Mouse (Mus musculus) limb, embryonic 13.5 days (tissue): ENCODE measurements around the gene Pum1. TPM values are rescaled to one million over a fixed set of nuclear protein-coding genes. Genes with fewer than 3 reads are reported as not detected.

Experiments used
- ATAC-seq: fragments of 200-750 bp; cut with Nextera tagmentation; 2 replicates; pipeline ENCODE4 v1.8.0; 2017; ENCODE audit warnings: low read depth, moderate number of reproducible peaks, moderate TSS enrichment; ENCODE audit not compliant: low FRiP score
- H3K27ac ChIP-seq: fragments of 300-500 bp; sonication (generic); 2 replicates; pipeline ENCODE4 v1.5.1; 2015; ENCODE audit warnings: inconsistent platforms, mild to moderate bottlenecking, moderate library complexity
- H3K27me3 ChIP-seq: fragments of 300-500 bp; sonication (generic); 2 replicates; pipeline ENCODE4 v1.6.1; 2015; ENCODE audit warnings: mild to moderate bottlenecking, inconsistent platforms
- H3K36me3 ChIP-seq: fragments of 300-500 bp; sonication (generic); 2 replicates; pipeline ENCODE4 v1.6.1; 2015; ENCODE audit warnings: inconsistent platforms, mild to moderate bottlenecking, moderate library complexity
- H3K4me1 ChIP-seq: fragments of 300-500 bp; sonication (generic); 2 replicates; pipeline ENCODE4 v1.6.1; 2015; ENCODE audit warnings: inconsistent platforms
- H3K4me2 ChIP-seq: fragments of 300-500 bp; sonication (generic); replicated peaks from 2 replicates; pipeline ENCODE4 v1.6.1; 2015; ENCODE audit warnings: inconsistent platforms, mild to moderate bottlenecking, moderate library complexity
- H3K4me3 ChIP-seq: fragments of 300-500 bp; sonication (generic); 2 replicates; pipeline ENCODE4 v1.5.1; 2015; ENCODE audit warnings: moderate library complexity, mild to moderate bottlenecking, inconsistent platforms
- H3K9ac ChIP-seq: fragments of 300-500 bp; sonication (generic); 2 replicates; pipeline ENCODE4 v1.6.1; 2015; ENCODE audit warnings: mild to moderate bottlenecking, inconsistent platforms
- H3K9me3 ChIP-seq: fragments of 300-500 bp; sonication (generic); 2 replicates; pipeline ENCODE4 v1.6.1; 2016; ENCODE audit warnings: inconsistent platforms
- WGBS: fragments of 180-500 bp; shearing (Covaris S2); methylation state at CpG from one replicate; pipeline ENCODE4 v1.1.7; 2015; 5-methylcytosine and 5-hydroxymethylcytosine counted together
- polyA plus RNA-seq: library from polyadenylated mRNA; unstranded; fragments of >200 nt; fragmentation: Nextera tagmentation; extraction: Ambion mirVana; gene quantifications from 2 replicates; pipeline ENCODE4 v1.2.1, GENCODE M21; 2015

The Pum1 gene
- polyA plus RNA-seq, 1 experiment from 2014 or later, result 116 TPM

DNA sequence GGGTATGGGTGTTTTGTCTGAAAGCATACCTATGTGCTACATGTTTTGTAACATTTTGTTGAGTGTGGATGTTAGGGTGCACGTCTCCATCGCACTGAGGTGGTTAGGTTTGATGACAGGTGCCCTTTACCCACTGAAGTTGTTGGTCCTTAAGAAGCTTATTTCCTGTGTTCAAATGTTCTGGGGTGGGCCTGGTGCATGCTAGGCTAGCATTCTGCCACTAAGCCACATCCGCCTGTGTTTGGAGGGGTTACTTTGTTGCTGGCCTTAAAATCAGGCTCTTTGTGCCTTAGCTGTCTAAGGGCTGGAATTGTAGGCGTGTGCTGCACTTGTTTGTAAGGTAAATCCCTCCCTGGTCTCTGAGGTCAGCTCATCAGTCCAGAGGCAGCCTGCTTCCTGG lies 111.7 kb downstream of the Pum1 start:
- H3K4me2 ChIP-seq, result no peak overlapping the region
- ATAC-seq, result no peak
- H3K4me1 ChIP-seq, result 0 out of 2 replicates have a peak, but pooled peaks cover 2% of the 10 kb centered on the region
- no peaks in the 10 kb centered on the region for H3K9me3 ChIP-seq
- H3K4me3 ChIP-seq, result no peak overlapping the region
- H3K36me3 ChIP-seq, result peaks cover 96% of the 10 kb centered on the region
- H3K27me3 ChIP-seq, result no peaks in the 10 kb centered on the region
- no peak overlapping the region for H3K27ac ChIP-seq
- H3K9ac ChIP-seq, result no peak overlapping the region
- 92% methylated on average over 4 of the region's 4 CpGs for WGBS

GRCm38 (mm10) chr4:130777647-130778046 lies 114.5 kb downstream of the Pum1 start:
- Histone ChIP-seq H3K4me2 (no peak overlapping the region), H3K27ac (no peak overlapping the region)
- 65% methylated on average over 10 of the region's 10 CpGs for WGBS

GRCm38 (mm10) chr4:130779037-130779436 lies 115.9 kb downstream of the Pum1 start:
- H3K27me3 ChIP-seq, result no peaks in the 10 kb centered on the region
- H3K4me1 ChIP-seq, result 0 out of 2 replicates have a peak, but pooled peaks cover 2% of the 10 kb centered on the region
- no peak overlapping the region for H3K9ac ChIP-seq
- WGBS, result 80% methylated on average over 3 of the region's 3 CpGs
- H3K4me3 ChIP-seq, result no peak overlapping the region
- no peaks in the 10 kb centered on the region for H3K9me3 ChIP-seq
- ATAC-seq, result no peak
- no peak overlapping the region for H3K4me2 ChIP-seq
- peaks cover 82% of the 10 kb centered on the region for H3K36me3 ChIP-seq
- no peak overlapping the region for H3K27ac ChIP-seq

More at GRCm38 (mm10) chr4:130777647-130778046, 114.5 kb downstream of the Pum1 start:
- H3K9ac ChIP-seq, result no peak overlapping the region
- H3K36me3 ChIP-seq, result peaks cover 95% of the 10 kb centered on the region
- H3K4me3 ChIP-seq, result no peak overlapping the region
- H3K9me3 ChIP-seq, result no peaks in the 10 kb centered on the region
- no peak for ATAC-seq
- no peaks in the 10 kb centered on the region for H3K27me3 ChIP-seq
- H3K4me1 ChIP-seq, result 0 out of 2 replicates have a peak, but pooled peaks cover 2% of the 10 kb centered on the region

- 92% methylated on average over 2 of the region's 2 CpGs for WGBS
- no peak for ATAC-seq
- H3K4me1 ChIP-seq, result peaks cover 6% of the 10 kb centered on the region; the same call in 1 of the 2 replicates
- no peaks in the 10 kb centered on the region for H3K9me3 ChIP-seq
- no peak overlapping the region for H3K9ac ChIP-seq
- H3K4me3 ChIP-seq, result no peak overlapping the region
- H3K36me3 ChIP-seq, result peaks cover 51% of the 10 kb centered on the region
- no peak overlapping the region for H3K27ac ChIP-seq
- no peaks in the 10 kb centered on the region for H3K27me3 ChIP-seq
- no peak overlapping the region for H3K4me2 ChIP-seq
Observed at GRCm38 (mm10) chr4:130782492-130782891, 119.4 kb downstream of the Pum1 start.

GRCm38 (mm10) chr4:130784755-130785154 lies 121.6 kb downstream of the Pum1 start:
- Histone ChIP-seq H3K27ac (no peak overlapping the region), H3K9ac (no peak overlapping the region), H3K36me3 (peaks cover 28% of the 10 kb centered on the region), H3K27me3 (no peaks in the 10 kb centered on the region), H3K4me1 (peaks cover 6% of the 10 kb centered on the region; the same call in 1 of the 2 replicates), H3K4me2 (no peak overlapping the region), H3K9me3 (no peaks in the 10 kb centered on the region), H3K4me3 (no peak overlapping the region)
- no peak for ATAC-seq
- 19% methylated on average over 4 of the region's 4 CpGs for WGBS

GRCm38 (mm10) chr4:130787530-130787929 lies 124.4 kb downstream of the Pum1 start:
- H3K27me3 ChIP-seq, result no peaks in the 10 kb centered on the region
- H3K9ac ChIP-seq, result no peak overlapping the region
- H3K4me3 ChIP-seq, result no peak overlapping the region
- peaks cover 3% of the 10 kb centered on the region; the same call in 1 of the 2 replicates for H3K36me3 ChIP-seq
- ATAC-seq, result no peak
- no peak overlapping the region for H3K4me2 ChIP-seq
- WGBS, result 75% methylated on average over 5 of the region's 5 CpGs
- no peak overlapping the region for H3K27ac ChIP-seq
- H3K4me1 ChIP-seq, result peaks cover 11% of the 10 kb centered on the region; the same call in 1 of the 2 replicates
- no peaks in the 10 kb centered on the region for H3K9me3 ChIP-seq

DNA sequence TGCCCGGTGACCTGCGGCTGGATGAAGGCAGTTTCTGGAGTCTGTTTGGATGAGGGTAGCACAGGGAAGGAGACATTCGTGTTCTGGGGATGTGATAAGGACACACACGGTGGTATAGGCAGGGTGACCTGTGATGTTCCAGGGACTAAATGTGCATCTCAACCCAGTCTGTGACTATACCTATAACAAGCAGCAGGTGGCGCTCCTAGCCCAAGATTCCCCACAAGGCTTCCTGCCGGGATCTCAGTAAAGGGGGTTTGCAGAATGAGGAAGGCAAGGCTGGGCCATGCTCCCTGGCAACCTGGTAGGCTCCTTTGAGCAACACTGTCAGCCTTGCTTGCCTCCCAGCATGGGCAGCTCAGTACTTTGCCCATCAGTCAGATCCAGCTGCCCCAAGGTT lies 127.1 kb downstream of the Pum1 start:
- no peak overlapping the region for H3K4me2 ChIP-seq
- no peak overlapping the region for H3K27ac ChIP-seq
- no peak overlapping the region for H3K9ac ChIP-seq
- H3K9me3 ChIP-seq, result no peaks in the 10 kb centered on the region
- no peaks in the 10 kb centered on the region for H3K27me3 ChIP-seq
- 15% methylated on average over 6 of the region's 6 CpGs for WGBS
- peaks cover 27% of the 10 kb centered on the region for H3K4me1 ChIP-seq
- ATAC-seq, result peak; percentile 25; the same call in 1 of the 2 replicates
- no peaks in the 10 kb centered on the region for H3K36me3 ChIP-seq
- no peak overlapping the region for H3K4me3 ChIP-seq

- peak; percentile 34; the same call in 1 of the 2 replicates for ATAC-seq
- peak overlapping the region; percentile 96 for H3K4me2 ChIP-seq
- no peaks in the 10 kb centered on the region for H3K36me3 ChIP-seq
- peaks cover 38% of the 10 kb centered on the region for H3K4me1 ChIP-seq
- peak overlapping the region; percentile 91 for H3K4me3 ChIP-seq
- WGBS, result 7% methylated on average over 19 of the region's 19 CpGs
- H3K27ac ChIP-seq, result no peak overlapping the region
- H3K27me3 ChIP-seq, result no peaks in the 10 kb centered on the region
- no peaks in the 10 kb centered on the region for H3K9me3 ChIP-seq
- peak overlapping the region; percentile 97 for H3K9ac ChIP-seq
Observed at GRCm38 (mm10) chr4:130791811-130792375, 128.8 kb downstream of the Pum1 start.

- H3K9me3 ChIP-seq, result no peaks in the 10 kb centered on the region
- H3K4me1 ChIP-seq, result peaks cover 45% of the 10 kb centered on the region
- 0 out of 2 replicates have a peak within 1 kb of the TSS, but pooled peaks have one; percentile 49 for H3K27ac ChIP-seq
- H3K4me3 ChIP-seq, result peak within 1 kb of the TSS; percentile 91
- ATAC-seq, result peak; percentile 10; the same call in 1 of the 2 replicates
- H3K36me3 ChIP-seq, result no peaks in the 10 kb centered on the region
- 2% methylated on average over 60 of the region's 99 CpGs for WGBS
- H3K27me3 ChIP-seq, result no peaks in the 10 kb centered on the region
- H3K9ac ChIP-seq, result peak within 1 kb of the TSS; percentile 97
- peak within 1 kb of the TSS; percentile 96 for H3K4me2 ChIP-seq
Observed at GRCm38 (mm10) chr4:130792376-130793179, 129.5 kb downstream of the Pum1 start, which contains the start of gene Sdc3. Gene Sdc3 (plus strand): TSS chr4:130792537.

- Histone ChIP-seq H3K4me1 (peaks cover 51% of the 10 kb centered on the region), H3K4me3 (peak overlapping the region; percentile 91), H3K4me2 (peak overlapping the region; percentile 96), H3K9ac (peak overlapping the region; percentile 97), H3K9me3 (no peaks in the 10 kb centered on the region), H3K27me3 (no peaks in the 10 kb centered on the region), H3K36me3 (no peaks in the 10 kb centered on the region), H3K27ac (no peak overlapping the region)
- no peak for ATAC-seq
- 38% methylated on average over 7 of the region's 7 CpGs for WGBS
Observed at GRCm38 (mm10) chr4:130793180-130793501, 130.0 kb downstream of the Pum1 start.

- Histone ChIP-seq H3K27ac (no peak overlapping the region), H3K9ac (peak overlapping the region; percentile 26; the same call in 1 of the 2 replicates), H3K36me3 (no peaks in the 10 kb centered on the region), H3K4me1 (peaks cover 67% of the 10 kb centered on the region), H3K9me3 (no peaks in the 10 kb centered on the region), H3K4me2 (peak overlapping the region; percentile 47), H3K4me3 (no peak overlapping the region), H3K27me3 (no peaks in the 10 kb centered on the region)
- no peak for ATAC-seq
- WGBS, result 45% methylated on average over 4 of the region's 4 CpGs
Observed at GRCm38 (mm10) chr4:130794771-130795170, 131.7 kb downstream of the Pum1 start.

DNA sequence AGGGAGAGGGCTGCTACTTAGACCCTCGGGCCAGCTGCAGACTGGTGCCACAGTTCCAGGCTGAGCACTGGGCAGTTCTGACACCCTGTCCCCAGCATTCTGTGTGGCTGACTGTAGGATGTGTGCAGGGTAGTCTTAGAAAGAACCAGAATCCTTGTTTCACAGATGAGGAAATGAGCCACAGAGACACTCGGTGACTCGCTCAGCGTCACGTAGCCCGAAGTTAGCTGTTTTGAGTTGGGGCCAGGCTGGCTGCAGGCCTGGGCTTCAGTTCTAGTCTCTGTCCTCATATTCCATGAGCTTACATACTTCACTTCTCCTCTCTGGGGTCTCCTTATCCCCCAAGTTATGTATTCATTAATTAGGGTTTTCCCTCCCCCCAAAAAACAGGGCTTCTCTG lies 132.8 kb downstream of the Pum1 start:
- H3K4me3 ChIP-seq, result no peak overlapping the region
- H3K27me3 ChIP-seq, result no peaks in the 10 kb centered on the region
- no peak overlapping the region; the same call in 1 of the 2 replicates for H3K27ac ChIP-seq
- H3K9me3 ChIP-seq, result no peaks in the 10 kb centered on the region
- 88% methylated on average over 6 of the region's 6 CpGs for WGBS
- H3K36me3 ChIP-seq, result no peaks in the 10 kb centered on the region
- no peak overlapping the region for H3K4me2 ChIP-seq
- ATAC-seq, result no peak
- H3K9ac ChIP-seq, result no peak overlapping the region
- H3K4me1 ChIP-seq, result peaks cover 78% of the 10 kb centered on the region
